Mouse (Mus musculus): Measurements from ENCODE around the gene Tmem217. TPM values are rescaled to one million over a fixed set of nuclear protein-coding genes. Genes with fewer than 3 reads are reported as not detected.

Tmem217 gene
- polyA plus RNA-seq, 1 experiment from 2014 or later = 1.2 TPM

GRCm38 (mm10) chr17:29477357-29477756, 74.8 kb downstream of the Tmem217 start:
- no peak overlapping the region for H3K4me2 ChIP-seq
- H3K36me3 ChIP-seq = no peaks in the 10 kb centered on the region
- no peak overlapping the region for H3K4me3 ChIP-seq (replicated peaks)
- H3K9ac ChIP-seq = no peak overlapping the region
- WGBS = 90% methylated on average over 10 of the region's 10 CpGs
- H3K27me3 ChIP-seq = no peaks in the 10 kb centered on the region
- no peaks in the 10 kb centered on the region for H3K9me3 ChIP-seq (replicated peaks)
- no peak for ATAC-seq (replicated peaks; ENCODE audit: low FRiP score)
- no peak overlapping the region for H3K27ac ChIP-seq
- H3K4me1 ChIP-seq = no peaks in the 10 kb centered on the region

- Histone ChIP-seq H3K4me1 (no peaks in the 10 kb centered on the region), H3K4me3 (replicated peaks) (no peak overlapping the region), H3K4me2 (no peak overlapping the region), H3K27ac (no peak overlapping the region), H3K27me3 (no peaks in the 10 kb centered on the region), H3K9me3 (replicated peaks) (no peaks in the 10 kb centered on the region), H3K36me3 (no peaks in the 10 kb centered on the region), H3K9ac (no peak overlapping the region)
- no peak for ATAC-seq (replicated peaks; ENCODE audit: low FRiP score)
- WGBS = 81% methylated on average over 4 of the region's 4 CpGs
Observed at GRCm38 (mm10) chr17:29476461-29476860, 75.7 kb downstream of the Tmem217 start.

Small RNA genes lying within 50 kb of the gene (microRNA-seq; reads per million reads assigned to microRNA genes)
- gene Mir7667 = not detected

Other genes starting within 250 kb of the Tmem217 start
- gene Pi16, start 234.7 kb downstream of the Tmem217 start, polyA plus RNA-seq (2015; fragmentation: Nextera tagmentation; extraction: Ambion mirVana) = 3.4 and 5.8 TPM in 2 replicates
- gene Mtch1, start 204.5 kb downstream of the Tmem217 start, polyA plus RNA-seq (2015; fragmentation: Nextera tagmentation; extraction: Ambion mirVana) = 289 and 308 TPM in 2 replicates
- 12.0 and 13.0 TPM in 2 replicates for gene Fgd2, start 191.5 kb downstream of the Tmem217 start, polyA plus RNA-seq (2015; fragmentation: Nextera tagmentation; extraction: Ambion mirVana)
- gene Pim1, start 61.6 kb downstream of the Tmem217 start, polyA plus RNA-seq (2015; fragmentation: Nextera tagmentation; extraction: Ambion mirVana) = 17.8 and 17.9 TPM in 2 replicates
- gene Gm17657, start 2.7 kb downstream of the Tmem217 start, polyA plus RNA-seq (2015; fragmentation: Nextera tagmentation; extraction: Ambion mirVana) = not detected in 2 replicates
- 16.7 and 19.3 TPM in 2 replicates for gene Tbc1d22b, start 2.6 kb downstream of the Tmem217 start, polyA plus RNA-seq (2015; fragmentation: Nextera tagmentation; extraction: Ambion mirVana)
- 73.7 and 76.0 TPM in 2 replicates for gene Rnf8, start 62.4 kb upstream of the Tmem217 start, polyA plus RNA-seq (2015; fragmentation: Nextera tagmentation; extraction: Ambion mirVana)
- 2.8 TPM in 2 replicates for gene Gm28043, start 62.5 kb upstream of the Tmem217 start, polyA plus RNA-seq (2015; fragmentation: Nextera tagmentation; extraction: Ambion mirVana)
- gene Cmtr1, start 108.2 kb upstream of the Tmem217 start, polyA plus RNA-seq (2015; fragmentation: Nextera tagmentation; extraction: Ambion mirVana) = 122 and 126 TPM in 2 replicates
- 14.2 and 15.5 TPM in 2 replicates for gene Ccdc167, start 164.7 kb upstream of the Tmem217 start, polyA plus RNA-seq (2015; fragmentation: Nextera tagmentation; extraction: Ambion mirVana)

Data from kidney, embryonic 15.5 days (tissue).